Mouse (Mus musculus) cerebellum, adult 2 months (tissue): ENCODE measurements around the gene Hrc.

ENCODE experiments used
- CTCF ChIP-seq: fragments of 200-500 bp; IDR thresholded peaks from 2 replicates; pipeline ENCODE4 v1.5.1; 2011; ENCODE audit warnings: low read depth, mild to moderate bottlenecking, control low read depth, low read length, moderate library complexity, borderline replicate concordance; ENCODE audit not compliant: insufficient read depth
- POLR2A ChIP-seq: fragments of 200-500 bp; IDR thresholded peaks from 2 replicates; pipeline ENCODE4 v1.6.1; 2011; ENCODE audit warnings: low read length, control low read depth, borderline replicate concordance; ENCODE audit not compliant: insufficient read depth

- TF ChIP-seq CTCF = no peak
- no peak for TF ChIP-seq POLR2A
These were observed 2.2 kb upstream of the Hrc start for GRCm38 (mm10) chr7:45332685-45333425.
